Mouse (Mus musculus): ENCODE measurements around the gene Creb3l1. TPM values are rescaled to one million over a fixed set of nuclear protein-coding genes. Genes with fewer than 3 reads are reported as not detected.

The Creb3l1 gene
- 1.3 and 1.6 TPM in 2 replicates for polyA plus RNA-seq (2021; fragmentation: Nextera tagmentation)
- long read RNA-seq, experiment 1, partial matches to known transcripts, result 0 of 1 reads
- long read RNA-seq, experiment 1, other reads (novel, unspliced or antisense), result 0 of 1 reads
- long read RNA-seq, experiment 2, partial matches to known transcripts, result 0 of 2 reads
- long read RNA-seq, experiment 2, other reads (novel, unspliced or antisense), result 0 of 2 reads

DNA sequence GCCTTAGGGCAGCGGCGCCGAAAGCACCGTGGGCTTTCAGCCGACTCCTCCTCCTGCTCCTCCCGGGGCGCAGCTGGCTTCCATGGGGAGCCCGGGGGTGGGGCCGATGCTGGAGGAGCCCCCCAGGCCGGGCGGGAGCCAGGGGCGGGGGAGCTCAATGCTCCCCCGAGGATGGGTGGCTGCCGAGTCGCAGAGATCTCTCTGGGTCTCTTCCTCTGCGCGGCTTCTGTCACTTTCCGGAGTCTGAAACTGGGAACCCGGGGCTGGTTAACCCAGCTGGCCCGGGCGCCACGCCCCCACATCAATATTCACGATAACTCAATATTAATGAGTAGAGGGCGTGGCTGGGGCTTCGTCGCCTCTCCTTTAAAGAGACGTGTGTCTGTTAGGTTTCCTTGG is at the start of gene Creb3l1:
Gene Creb3l1, minus strand, starts transcription at position 229 of the 399 bp plus-strand sequence.

DNA sequence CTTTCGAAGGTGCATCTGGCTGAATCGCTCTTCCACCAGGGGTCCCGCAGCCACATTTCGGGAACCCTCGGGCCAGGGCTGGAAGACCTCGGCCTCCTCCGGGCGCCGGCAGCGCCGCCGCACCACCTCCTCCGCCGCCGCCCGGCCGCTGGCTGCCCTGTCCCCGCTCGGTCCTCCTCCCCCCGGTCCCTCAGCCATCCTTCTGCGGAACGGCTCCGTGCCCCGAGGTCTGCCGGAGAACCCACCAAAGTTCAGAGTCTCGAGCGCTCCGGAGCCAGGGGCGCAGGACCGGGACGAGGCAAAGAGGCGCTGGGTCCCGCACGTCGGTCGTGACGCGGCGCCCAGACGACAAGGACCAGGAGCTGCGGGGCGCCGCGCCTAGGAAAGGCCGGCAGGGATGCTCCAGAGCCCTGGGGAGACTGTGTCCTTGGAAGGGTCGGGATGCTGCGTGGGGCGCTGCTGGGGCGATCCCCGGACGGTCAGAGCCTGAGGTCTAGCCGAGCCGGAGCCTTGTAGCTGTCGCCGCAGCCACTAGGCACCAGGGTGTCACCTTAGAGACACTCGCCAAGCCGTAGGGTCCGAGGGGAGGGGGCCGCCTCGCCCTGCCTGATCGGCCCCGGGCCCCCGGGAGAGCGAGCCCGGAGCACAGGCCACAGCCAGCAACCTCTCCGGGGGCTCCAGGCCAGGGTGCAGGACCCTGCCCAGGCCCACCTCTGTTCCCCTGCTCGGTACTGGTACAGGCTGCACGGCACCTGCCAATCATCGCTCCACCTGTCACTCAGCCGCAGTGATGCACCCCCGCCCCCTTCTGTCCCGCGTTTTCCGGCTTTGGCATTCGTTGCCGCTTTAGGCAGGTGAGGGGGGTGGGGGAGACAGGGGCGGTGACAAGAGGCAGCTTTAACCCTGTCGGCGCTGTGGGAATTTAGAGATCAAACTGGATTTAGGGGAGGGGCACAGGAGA is 48.4 kb downstream of the Creb3l1 start, which contains the start of gene Dgkz:
Gene Dgkz, minus strand, starts transcription at position 284 of the 961 bp plus-strand sequence.

DNA sequence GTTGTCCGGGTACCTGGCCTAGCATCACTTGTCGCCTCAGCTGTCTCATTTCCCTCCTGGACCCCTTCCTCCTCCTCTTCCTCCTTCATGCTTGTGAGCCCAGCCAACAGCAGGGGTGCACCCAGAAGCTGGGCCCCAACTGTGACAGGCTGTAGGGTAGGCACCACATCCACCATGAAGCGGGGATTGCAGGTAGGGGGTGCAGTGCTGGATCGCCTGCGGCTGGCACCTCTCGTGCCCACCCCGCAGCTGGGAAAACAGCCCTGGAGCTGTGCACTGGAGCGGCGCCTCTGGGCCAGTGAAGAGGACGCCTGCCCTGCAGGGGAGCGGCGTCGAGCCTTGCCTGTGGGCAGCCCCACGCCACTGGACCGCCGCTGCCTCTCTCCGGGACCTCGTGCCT is 78.8 kb downstream of the Creb3l1 start, which contains the start of gene Gm9821:
Gene Gm9821, plus strand, starts transcription at position 221 of the 400 bp plus-strand sequence.

Small RNAs within 50 kb of the gene (microRNA-seq; reads per million reads assigned to microRNA genes)
- 1.7 reads per million for gene Mir6999

Other genes starting within 250 kb of the Creb3l1 start
- gene Chrm4, start 97.3 kb downstream of the Creb3l1 start, polyA plus RNA-seq (2021; fragmentation: Nextera tagmentation), result 2.0 and 2.4 TPM in 2 replicates
- 31.8 and 57.3 TPM in 2 replicates for gene Mdk, start 92.2 kb downstream of the Creb3l1 start, polyA plus RNA-seq (2021; fragmentation: Nextera tagmentation)
- gene Gm9821, start 78.8 kb downstream of the Creb3l1 start, polyA plus RNA-seq (2021; fragmentation: Nextera tagmentation), result not detected in 2 replicates
- 33.1 and 33.5 TPM in 2 replicates for gene Dgkz, start 48.6 kb downstream of the Creb3l1 start, polyA plus RNA-seq (2021; fragmentation: Nextera tagmentation)
- 15.8 and 18.5 TPM in 2 replicates for gene Phf21a, start 68.6 kb upstream of the Creb3l1 start, polyA plus RNA-seq (2021; fragmentation: Nextera tagmentation)

All from layer of hippocampus, adult 6 months (tissue).